Mouse (Mus musculus) cerebellum, adult 11 months (tissue): ENCODE data around the gene Eya2.

Experiments used
- DNase-seq: peaks from one replicate; pipeline ENCODE4 v3.0.0; 2022

Gene Eya2

GRCm38 (mm10) chr2:165595676-165596070 is 841 bp downstream of the Eya2 start:
- DNase-seq: no peak

GRCm38 (mm10) chr2:165596141-165596540 is 1.3 kb downstream of the Eya2 start:
- no peak for DNase-seq

GRCm38 (mm10) chr2:165597536-165597935 is 2.7 kb downstream of the Eya2 start:
- DNase-seq: no peak

GRCm38 (mm10) chr2:165598139-165598538 is 3.3 kb downstream of the Eya2 start:
- no peak for DNase-seq

GRCm38 (mm10) chr2:165599566-165599965 is 4.7 kb downstream of the Eya2 start:
- no peak for DNase-seq

- DNase-seq: no peak
Measured at GRCm38 (mm10) chr2:165600926-165601325, 6.1 kb downstream of the Eya2 start.

GRCm38 (mm10) chr2:165601605-165602004 is 6.8 kb downstream of the Eya2 start:
- no peak for DNase-seq

GRCm38 (mm10) chr2:165603775-165604174 is 8.9 kb downstream of the Eya2 start:
- DNase-seq: no peak

GRCm38 (mm10) chr2:165611551-165612253 is 16.9 kb downstream of the Eya2 start:
- no peak for DNase-seq

GRCm38 (mm10) chr2:165613741-165614339 is 19.0 kb downstream of the Eya2 start:
- no peak for DNase-seq

GRCm38 (mm10) chr2:165621488-165621887 is 26.7 kb downstream of the Eya2 start:
- DNase-seq: no peak

GRCm38 (mm10) chr2:165622596-165622995 is 27.8 kb downstream of the Eya2 start:
- no peak for DNase-seq

- DNase-seq: no peak
Measured at GRCm38 (mm10) chr2:165626826-165627225, 32.0 kb downstream of the Eya2 start.

- DNase-seq: peak; percentile 70
Measured at GRCm38 (mm10) chr2:165627974-165628373, 33.1 kb downstream of the Eya2 start.

GRCm38 (mm10) chr2:165629900-165630299 is 35.1 kb downstream of the Eya2 start:
- peak; percentile 65 for DNase-seq

- DNase-seq: peak; percentile 55
Measured at GRCm38 (mm10) chr2:165633011-165633785, 38.4 kb downstream of the Eya2 start.

- peak; percentile 78 for DNase-seq
Measured at GRCm38 (mm10) chr2:165634481-165634880, 39.6 kb downstream of the Eya2 start.

- no peak for DNase-seq
Measured at GRCm38 (mm10) chr2:165639075-165639755, 44.4 kb downstream of the Eya2 start.

GRCm38 (mm10) chr2:165641909-165642505 is 47.2 kb downstream of the Eya2 start:
- DNase-seq: peak; percentile 38

- DNase-seq: no peak
Measured at GRCm38 (mm10) chr2:165643596-165643995, 48.8 kb downstream of the Eya2 start.

- no peak for DNase-seq
Measured at GRCm38 (mm10) chr2:165644057-165644456, 49.2 kb downstream of the Eya2 start.

- DNase-seq: no peak
Measured at GRCm38 (mm10) chr2:165651031-165651430, 56.2 kb downstream of the Eya2 start.

- DNase-seq: no peak
Measured at GRCm38 (mm10) chr2:165652281-165652680, 57.4 kb downstream of the Eya2 start.
